Mouse (Mus musculus): ENCODE results near the gene Rerg.

The Rerg gene

GRCm38 (mm10) chr6:137163061-137163460 is 7.2 kb downstream of the Rerg start:
- no peak for DNase-seq (ENCODE audit: low spot score in 2 of 2)

GRCm38 (mm10) chr6:137162481-137162880 is 7.8 kb downstream of the Rerg start:
- DNase-seq (ENCODE audit: low spot score in 2 of 2), result no peak

- no peak for DNase-seq (ENCODE audit: low spot score in 2 of 2)
Measured at GRCm38 (mm10) chr6:137161491-137162088, 8.7 kb downstream of the Rerg start.

GRCm38 (mm10) chr6:137159372-137159926 is 10.8 kb downstream of the Rerg start:
- no peak for DNase-seq (ENCODE audit: low spot score in 2 of 2)

- DNase-seq (ENCODE audit: low spot score in 2 of 2), result no peak
Measured at GRCm38 (mm10) chr6:137156437-137157219, 13.7 kb downstream of the Rerg start.

- no peak for DNase-seq (ENCODE audit: low spot score in 2 of 2)
Measured at GRCm38 (mm10) chr6:137155196-137156137, 14.8 kb downstream of the Rerg start.

GRCm38 (mm10) chr6:137153021-137153420 is 17.3 kb downstream of the Rerg start:
- DNase-seq (ENCODE audit: low spot score in 2 of 2), result no peak

GRCm38 (mm10) chr6:137151015-137151414 is 19.3 kb downstream of the Rerg start:
- no peak for DNase-seq (ENCODE audit: low spot score in 2 of 2)

- no peak for DNase-seq (ENCODE audit: low spot score in 2 of 2)
Measured at GRCm38 (mm10) chr6:137149833-137150232, 20.5 kb downstream of the Rerg start.

- no peak for DNase-seq (ENCODE audit: low spot score in 2 of 2)
Measured at GRCm38 (mm10) chr6:137146910-137147309, 23.4 kb downstream of the Rerg start.

GRCm38 (mm10) chr6:137145611-137146010 is 24.7 kb downstream of the Rerg start:
- DNase-seq (ENCODE audit: low spot score in 2 of 2), result no peak

GRCm38 (mm10) chr6:137144958-137145535 is 25.2 kb downstream of the Rerg start:
- DNase-seq (ENCODE audit: low spot score in 2 of 2), result no peak

- DNase-seq (ENCODE audit: low spot score in 2 of 2), result no peak
Measured at GRCm38 (mm10) chr6:137144526-137144840, 25.8 kb downstream of the Rerg start.

- no peak for DNase-seq (ENCODE audit: low spot score in 2 of 2)
Measured at GRCm38 (mm10) chr6:137143818-137144525, 26.3 kb downstream of the Rerg start.

GRCm38 (mm10) chr6:137142796-137143195 is 27.5 kb downstream of the Rerg start:
- no peak for DNase-seq (ENCODE audit: low spot score in 2 of 2)

GRCm38 (mm10) chr6:137141247-137141820 is 29.0 kb downstream of the Rerg start:
- DNase-seq (ENCODE audit: low spot score in 2 of 2), result no peak

GRCm38 (mm10) chr6:137138822-137139221 is 31.5 kb downstream of the Rerg start:
- DNase-seq (ENCODE audit: low spot score in 2 of 2), result no peak

- DNase-seq (ENCODE audit: low spot score in 2 of 2), result no peak
Measured at GRCm38 (mm10) chr6:137138391-137138790, 31.9 kb downstream of the Rerg start.

- no peak for DNase-seq (ENCODE audit: low spot score in 2 of 2)
Measured at GRCm38 (mm10) chr6:137136401-137136800, 33.9 kb downstream of the Rerg start.

- no peak for DNase-seq (ENCODE audit: low spot score in 2 of 2)
Measured at GRCm38 (mm10) chr6:137135506-137136391, 34.5 kb downstream of the Rerg start.
